ENCODE assay signal across 9 mouse cellular contexts in the genomic region with DNA sequence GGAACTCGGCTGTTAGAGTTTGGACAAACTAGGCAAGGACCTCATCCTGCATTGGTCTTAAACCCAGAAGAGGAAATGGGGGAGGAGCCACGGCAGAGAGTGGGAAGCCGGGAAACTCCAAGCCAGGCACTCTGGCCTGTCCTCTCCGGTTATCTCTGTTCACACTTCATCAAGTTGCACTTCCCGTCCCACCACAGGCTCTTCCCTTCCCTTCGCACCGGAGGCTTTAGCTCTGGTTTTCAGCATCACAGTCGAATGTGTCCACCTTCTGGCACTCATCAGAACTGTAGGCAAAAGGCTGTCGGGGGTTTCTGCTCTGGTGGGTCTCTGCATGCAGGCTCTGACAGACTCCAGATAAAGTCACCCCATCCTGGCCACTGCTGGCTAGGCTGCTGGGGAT. TPM values are rescaled to one million over a fixed set of nuclear protein-coding genes. Genes with fewer than 3 reads are reported as not detected.
DNase-seq lines count a peak whose midpoint lies in the region; ATAC-seq and TF ChIP-seq lines count a peak whose summit lies in the region.
"Had no signal": no experiment of that assay in that cellular context is flagged by ENCODE, and none has a peak within 500 bp of the region (broad histone marks: within the 10 kb centered on the region; RNA-seq: fewer than 3 reads in every experiment).

No protein-coding gene starts in this region.

- H3K4me2 ChIP-seq in hindbrain, embryonic 16.5 days (ENCODE audit: low read length), result no peak overlapping the region
- peak overlapping the region; percentile 0; the same call in 1 of the 2 replicates for H3K4me2 ChIP-seq in heart, embryonic 13.5 days
- no peak overlapping the region for H3K4me2 ChIP-seq in liver, postnatal 0 days (ENCODE audit: low read depth, low read length)

- intact Hi-C loops in left cerebral cortex, postnatal 36 days (cut with DNase I), result loop anchor here (5.0 kb wide), 1 partner anchor 94 kb away; the partner anchor contains the start of gene Zscan20

- TF ChIP-seq EP300 in liver, postnatal 0 days (IDR thresholded peaks at IDR 0.05; ENCODE audit: low read depth), result no peak

- 19% methylated on average over 9 of the region's 9 CpGs for WGBS in hindbrain, embryonic 10.5 days
- WGBS in hindbrain, embryonic 16.5 days, result 21% methylated on average over 9 of the region's 9 CpGs
- 4% methylated on average over 9 of the region's 9 CpGs for WGBS in heart, embryonic 13.5 days
- 6% methylated on average over 9 of the region's 9 CpGs for WGBS in liver, postnatal 0 days (ENCODE audit: insufficient replicate concordance)

- H3K4me1 ChIP-seq in hindbrain, embryonic 10.5 days (replicated peaks), result peaks cover 39% of the 10 kb centered on the region
- peaks cover 9% of the 10 kb centered on the region for H3K4me1 ChIP-seq in hindbrain, embryonic 16.5 days (ENCODE audit: control insufficient read depth, insufficient read depth, low read depth, low read length)
- H3K4me1 ChIP-seq in heart, embryonic 13.5 days, result peaks cover 21% of the 10 kb centered on the region
- peaks cover 2% of the 10 kb centered on the region for H3K4me1 ChIP-seq in liver, postnatal 0 days (ENCODE audit: insufficient read depth)

- peak; percentile 45 for DNase-seq in hindbrain, embryonic 10.5 days (ENCODE audit: low spot score)
- peak; percentile 51 for DNase-seq in NIH3T3 (ENCODE audit: low read depth)
- peak; percentile 42 for DNase-seq in liver, postnatal 0 days
- DNase-seq in frontal cortex, postnatal 14 days (ENCODE audit: low spot score in 2 of 2), result no peak
- no peak for DNase-seq in left cerebral cortex, postnatal 36 days (ENCODE audit: low spot score in 2 of 2)
- DNase-seq in right cerebral cortex, postnatal 36 days (ENCODE audit: low spot score in 2 of 2), result no peak

- no peak overlapping the region for H3K4me3 ChIP-seq in hindbrain, embryonic 10.5 days
- H3K4me3 ChIP-seq in hindbrain, embryonic 16.5 days (ENCODE audit: low read length), result no peak overlapping the region
- no peak overlapping the region for H3K4me3 ChIP-seq in heart, embryonic 13.5 days
- H3K4me3 ChIP-seq in liver, postnatal 0 days (ENCODE audit: low read depth, low read length), result no peak overlapping the region

- peak overlapping the region; percentile 37 for H3K27ac ChIP-seq in hindbrain, embryonic 10.5 days
- H3K27ac ChIP-seq in hindbrain, embryonic 16.5 days (ENCODE audit: low read depth, low read length), result no peak overlapping the region
- H3K27ac ChIP-seq in heart, embryonic 13.5 days (replicated peaks), result no peak overlapping the region
- no peak overlapping the region for H3K27ac ChIP-seq in liver, postnatal 0 days (ENCODE audit: low read depth)

- H3K9me3 ChIP-seq in hindbrain, embryonic 10.5 days, result no peaks in the 10 kb centered on the region
- H3K9me3 ChIP-seq in hindbrain, embryonic 16.5 days (ENCODE audit: control insufficient read depth, low read length), result no peaks in the 10 kb centered on the region
- no peaks in the 10 kb centered on the region for H3K9me3 ChIP-seq in heart, embryonic 13.5 days
- no peaks in the 10 kb centered on the region for H3K9me3 ChIP-seq in liver, postnatal 0 days (ENCODE audit: low read length)
- H3K9me3 ChIP-seq: G1E had no signal

- H3K36me3 ChIP-seq in hindbrain, embryonic 10.5 days, result no peaks in the 10 kb centered on the region
- peaks cover 4% of the 10 kb centered on the region; the same call in 1 of the 2 replicates for H3K36me3 ChIP-seq in hindbrain, embryonic 16.5 days (ENCODE audit: control insufficient read depth, insufficient read depth, low read length)
- H3K36me3 ChIP-seq in heart, embryonic 13.5 days, result no peaks in the 10 kb centered on the region
- no peaks in the 10 kb centered on the region for H3K36me3 ChIP-seq in liver, postnatal 0 days (replicated peaks; ENCODE audit: insufficient read depth, low read length)
- H3K36me3 ChIP-seq: G1E had no signal

- ATAC-seq in hindbrain, embryonic 16.5 days, result no peak
- ATAC-seq in heart, embryonic 13.5 days (ENCODE audit: extremely low read depth, insufficient number of reproducible peaks, low FRiP score, low TSS enrichment), result peak; percentile 27; the same call in 1 of the 2 replicates
- peak; percentile 15; the same call in 1 of the 2 replicates for ATAC-seq in liver, postnatal 0 days

- H3K27me3 ChIP-seq in hindbrain, embryonic 10.5 days (ENCODE audit: insufficient read depth, poor library complexity, severe bottlenecking), result peaks cover 31% of the 10 kb centered on the region
- no peaks in the 10 kb centered on the region for H3K27me3 ChIP-seq in hindbrain, embryonic 16.5 days (replicated peaks; ENCODE audit: control insufficient read depth, insufficient read depth, low read length)
- peaks cover 77% of the 10 kb centered on the region for H3K27me3 ChIP-seq in heart, embryonic 13.5 days (replicated peaks)
- H3K27me3 ChIP-seq in liver, postnatal 0 days (ENCODE audit: insufficient read depth, low read length), result no peaks in the 10 kb centered on the region

- TF ChIP-seq CTCF in liver, postnatal 0 days (IDR thresholded peaks at IDR 0.05; ENCODE audit: low read depth), result peak; percentile 66

- H3K9ac ChIP-seq in hindbrain, embryonic 16.5 days (ENCODE audit: low read depth, low read length), result no peak overlapping the region
- peak overlapping the region; percentile 58; the same call in 1 of the 2 replicates for H3K9ac ChIP-seq in heart, embryonic 13.5 days
- no peak overlapping the region for H3K9ac ChIP-seq in liver, postnatal 0 days (replicated peaks)

RNA-seq across cellular contexts. Expression of gene A3galt2, which starts 48.5 kb away (rescaled TPM):
- polyA plus RNA-seq in hindbrain, embryonic 10.5 days (2016; fragmentation: Nextera tagmentation; extraction: Ambion mirVana), result 0.18 and 0.26 TPM in 2 replicates
- polyA plus RNA-seq in hindbrain, embryonic 16.5 days (2015; fragmentation: Nextera tagmentation; extraction: Ambion mirVana), result 0.23 and 0.36 TPM in 2 replicates
- 0.09 TPM in 2 replicates for polyA plus RNA-seq in heart, embryonic 13.5 days (2015; fragmentation: Nextera tagmentation; extraction: Ambion mirVana)
- not detected in 2 replicates for polyA plus RNA-seq in liver, postnatal 0 days (2015; fragmentation: Nextera tagmentation; extraction: Ambion mirVana)
- total RNA-seq in left cerebral cortex, postnatal 36 days (2021), result under 1 TPM; 0.10 to 0.41 TPM
- polyA plus RNA-seq: G1E had no signal

RNA-seq across cellular contexts. Expression of gene Phc2, which starts 52.1 kb away (rescaled TPM):
- 41.9 and 62.2 TPM in 2 replicates for polyA plus RNA-seq in hindbrain, embryonic 10.5 days (2016; fragmentation: Nextera tagmentation; extraction: Ambion mirVana)
- 19.9 and 23.5 TPM in 2 replicates for polyA plus RNA-seq in hindbrain, embryonic 16.5 days (2015; fragmentation: Nextera tagmentation; extraction: Ambion mirVana)
- 9.9 and 16.7 TPM in 2 replicates for polyA plus RNA-seq in heart, embryonic 13.5 days (2015; fragmentation: Nextera tagmentation; extraction: Ambion mirVana)
- polyA plus RNA-seq in liver, postnatal 0 days (2015; fragmentation: Nextera tagmentation; extraction: Ambion mirVana), result 14.6 and 18.7 TPM in 2 replicates
- 10 to 100 TPM; 88.2 to 92.3 TPM for total RNA-seq in left cerebral cortex, postnatal 36 days (2021)

Comparison
In these comparisons a context has a peak if more than half of its experiments do, and no peak if none do; other contexts are left out.
1. DNase-seq: peak in hindbrain, embryonic 10.5 days (single experiment), NIH3T3 (single experiment) and liver, postnatal 0 days (single experiment); none in frontal cortex, postnatal 14 days (0 of 2), left cerebral cortex, postnatal 36 days (0 of 2) and right cerebral cortex, postnatal 36 days (0 of 2).